Mouse (Mus musculus) olfactory bulb, adult 2 months (tissue): ENCODE measurements around the gene Ehd4.

Experiments
- CTCF ChIP-seq: fragments of 200-500 bp; IDR thresholded peaks from 2 replicates; pipeline ENCODE4 v1.5.1; 2012; ENCODE audit warnings: low read depth, mild to moderate bottlenecking, low read length, moderate library complexity; ENCODE audit not compliant: insufficient read depth
- POLR2A ChIP-seq: fragments of 200-500 bp; IDR thresholded peaks from 2 replicates; pipeline ENCODE4 v1.6.1; 2012; ENCODE audit warnings: mild to moderate bottlenecking, low read depth, low read length, moderate library complexity; ENCODE audit not compliant: insufficient read depth

GRCm38 (mm10) chr2:120108077-120108476 lies 46.3 kb downstream of the Ehd4 start:
- TF ChIP-seq CTCF (no peak), POLR2A (no peak)
